Mouse (Mus musculus) left cerebral cortex, adult 9 months (tissue): ENCODE data around the gene Ankrd54.

ENCODE experiments used
- DNase-seq, 2 experiments: peaks; one replicate each; pipeline ENCODE4 v3.0.0; 2022; ENCODE audit warnings: low spot score in 2 of 2

Ankrd54 gene

GRCm38 (mm10) chr15:79075658-79076365 lies 13.1 kb upstream of the Ankrd54 start:
- DNase-seq: no peak

GRCm38 (mm10) chr15:79074913-79075532 lies 12.3 kb upstream of the Ankrd54 start, which contains the start of gene Eif3l:
TSS of gene Eif3l (plus strand) at chr15:79075179.
- peak; percentile 65 to 85 for DNase-seq

- no peak for DNase-seq
Measured at GRCm38 (mm10) chr15:79074446-79074845, 11.8 kb upstream of the Ankrd54 start.

GRCm38 (mm10) chr15:79073752-79074151 lies 11.1 kb upstream of the Ankrd54 start:
- DNase-seq: no peak

- peak in 1 of 2 experiments; percentile 34 for DNase-seq
Measured at GRCm38 (mm10) chr15:79071117-79072039, 8.7 kb upstream of the Ankrd54 start.

GRCm38 (mm10) chr15:79068416-79068815 lies 5.7 kb upstream of the Ankrd54 start:
- no peak for DNase-seq

GRCm38 (mm10) chr15:79067631-79068030 lies 4.9 kb upstream of the Ankrd54 start:
- no peak for DNase-seq

- DNase-seq: no peak
Measured at GRCm38 (mm10) chr15:79066276-79066675, 3.6 kb upstream of the Ankrd54 start.

- no peak for DNase-seq
Measured at GRCm38 (mm10) chr15:79065086-79065770, 2.5 kb upstream of the Ankrd54 start.

- DNase-seq: no peak
Measured at GRCm38 (mm10) chr15:79063160-79063740, 557 bp upstream of the Ankrd54 start.

- DNase-seq: no peak
Measured at GRCm38 (mm10) chr15:79060887-79061565, 1.7 kb downstream of the Ankrd54 start.

GRCm38 (mm10) chr15:79057850-79058249 lies 4.8 kb downstream of the Ankrd54 start:
- no peak for DNase-seq

GRCm38 (mm10) chr15:79056601-79057000 lies 6.1 kb downstream of the Ankrd54 start:
- DNase-seq: no peak

- no peak for DNase-seq
Measured at GRCm38 (mm10) chr15:79052366-79052765, 10.3 kb downstream of the Ankrd54 start.

GRCm38 (mm10) chr15:79051461-79052360 lies 11.0 kb downstream of the Ankrd54 start:
- DNase-seq: no peak

- DNase-seq: no peak
Measured at GRCm38 (mm10) chr15:79050964-79051363, 11.7 kb downstream of the Ankrd54 start.

- no peak for DNase-seq
Measured at GRCm38 (mm10) chr15:79050160-79050845, 12.4 kb downstream of the Ankrd54 start.

- DNase-seq: no peak
Measured at GRCm38 (mm10) chr15:79048186-79048585, 14.5 kb downstream of the Ankrd54 start.

GRCm38 (mm10) chr15:79044837-79045236 lies 17.9 kb downstream of the Ankrd54 start:
- no peak for DNase-seq
